Mouse (Mus musculus) stomach, postnatal 0 days (tissue): Measurements from ENCODE around the gene Trip4. TPM values are rescaled to one million over a fixed set of nuclear protein-coding genes. Genes with fewer than 3 reads are reported as not detected.

Source experiments
- ATAC-seq: fragments of 200-750 bp; cut with Nextera tagmentation; 2 replicates; pipeline ENCODE4 v1.8.0; 2017; ENCODE audit not compliant: low FRiP score, low TSS enrichment
- DNase-seq: peaks from one replicate; pipeline ENCODE4 v3.0.0-alpha.2; 2016; ENCODE audit warnings: low spot score
- H3K27ac ChIP-seq: fragments of 300-500 bp; sonication (generic); replicated peaks from 2 replicates; pipeline ENCODE4 v1.5.1; 2014; ENCODE audit warnings: mild to moderate bottlenecking, control low read depth
- H3K27me3 ChIP-seq: fragments of 300-500 bp; sonication (generic); 2 replicates; pipeline ENCODE4 v1.6.1; 2014; ENCODE audit warnings: low read length; ENCODE audit not compliant: control insufficient read depth, insufficient read depth
- H3K36me3 ChIP-seq: fragments of 300-500 bp; sonication (generic); 2 replicates; pipeline ENCODE4 v1.6.1; 2014; ENCODE audit warnings: low read length, mixed read lengths; ENCODE audit not compliant: control insufficient read depth, insufficient read depth
- H3K4me1 ChIP-seq: fragments of 300-500 bp; sonication (generic); replicated peaks from 2 replicates; pipeline ENCODE4 v1.6.1; 2014; ENCODE audit warnings: antibody characterized with exemption; ENCODE audit not compliant: control insufficient read depth, insufficient read depth
- H3K4me2 ChIP-seq: fragments of 300-500 bp; sonication (generic); replicated peaks from 2 replicates; pipeline ENCODE4 v1.6.1; 2014; ENCODE audit warnings: low read depth, mild to moderate bottlenecking, control low read depth, moderate library complexity
- H3K4me3 ChIP-seq: fragments of 300-500 bp; sonication (generic); 2 replicates; pipeline ENCODE4 v1.5.1; 2014; ENCODE audit warnings: low read depth, low read length, control low read depth
- H3K9ac ChIP-seq: fragments of 300-500 bp; sonication (generic); 2 replicates; pipeline ENCODE4 v1.6.1; 2014; ENCODE audit warnings: mild to moderate bottlenecking, low read length, control low read depth, mixed read lengths
- H3K9me3 ChIP-seq: fragments of 300-500 bp; sonication (generic); 2 replicates; pipeline ENCODE4 v1.6.1; 2016; ENCODE audit warnings: low read length; ENCODE audit not compliant: control insufficient read depth
- CTCF ChIP-seq: IDR thresholded peaks from 2 replicates; pipeline ENCODE4 v1.5.1; 2016; ENCODE audit warnings: antibody characterized with exemption, low read depth, mild to moderate bottlenecking, moderate library complexity
- EP300 ChIP-seq: optimal IDR thresholded peaks from 2 replicates; pipeline ENCODE3; 2016; ENCODE audit warnings: antibody characterized with exemption
- WGBS: fragments of 180-500 bp; shearing (Covaris S2); extraction: QIAGEN DNeasy Blood & Tissue Kit; methylation state at CpG from one replicate; pipeline ENCODE4 v1.1.7; 2014; 5-methylcytosine and 5-hydroxymethylcytosine counted together
- polyA plus RNA-seq: library from polyadenylated mRNA; unstranded; fragments of >200 nt; fragmentation: Nextera tagmentation; extraction: Ambion mirVana; gene quantifications from 2 replicates; pipeline ENCODE4 v1.2.1, GENCODE M21; 2015

Gene Trip4
- polyA plus RNA-seq = 14.7 and 16.8 TPM in 2 replicates

DNA sequence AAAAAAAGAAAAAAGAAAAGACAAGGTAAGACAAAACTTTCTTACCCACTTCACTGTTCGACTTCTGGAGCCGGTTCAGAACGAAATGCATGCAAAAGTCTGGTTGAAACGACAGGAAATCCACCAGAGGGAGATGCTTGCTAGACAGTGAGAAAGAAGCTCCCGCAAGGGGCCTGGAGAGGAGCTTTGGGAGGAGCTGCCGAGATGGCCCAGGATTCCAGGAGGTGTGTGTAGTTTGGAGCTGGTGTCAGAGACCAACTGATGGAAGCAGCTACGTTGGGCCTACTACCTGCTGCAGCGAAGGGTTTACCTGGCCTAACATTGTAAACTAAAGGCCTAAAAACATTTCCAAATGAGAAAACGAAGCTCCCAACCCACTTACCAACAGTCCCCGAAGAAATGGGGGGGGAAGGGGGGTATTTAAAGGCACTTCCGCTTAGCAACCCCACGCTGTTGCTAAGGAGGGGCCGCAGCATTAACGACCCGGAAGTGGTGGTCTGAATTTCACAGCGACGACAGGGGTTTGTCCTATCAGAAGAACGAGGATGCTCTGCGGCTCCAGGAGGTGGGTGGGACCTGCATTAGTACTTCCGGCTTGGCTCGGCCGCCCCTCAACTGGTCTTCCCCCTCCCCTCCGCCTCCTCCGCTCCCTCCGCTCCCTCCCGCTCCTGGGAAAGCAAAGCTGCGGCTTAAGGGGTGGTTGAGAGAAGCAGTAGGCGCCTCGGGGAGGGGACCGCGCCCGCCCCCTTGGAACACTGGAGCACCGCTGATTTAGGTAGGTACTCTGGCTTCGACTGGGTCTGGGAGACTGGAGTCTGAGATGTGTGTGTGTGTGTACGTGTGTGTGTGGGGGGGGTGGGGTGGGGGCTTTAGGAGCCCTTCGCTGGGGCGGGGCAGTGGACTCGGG is at the start of gene Trip4, which contains the start of gene Csnk1g1:
Gene Trip4, minus strand, starts transcription at position 401 of the 907 bp plus-strand sequence.
Gene Csnk1g1, plus strand, starts transcription at position 531 of the 907 bp plus-strand sequence.
- Histone ChIP-seq H3K4me2 (peak within 1 kb of the TSS; percentile 66), H3K27me3 (no peaks in the 10 kb centered on the region), H3K36me3 (no peaks in the 10 kb centered on the region), H3K9ac (peak within 1 kb of the TSS; percentile 79), H3K27ac (peak within 1 kb of the TSS; percentile 89), H3K4me3 (peak within 1 kb of the TSS; percentile 74), H3K4me1 (no peaks in the 10 kb centered on the region), H3K9me3 (no peaks in the 10 kb centered on the region)
- DNase-seq = peak; percentile 95
- TF ChIP-seq EP300 = peak; percentile 48
- TF ChIP-seq CTCF = peak; percentile 77
- ATAC-seq = peak; percentile 99
- WGBS = under 1% methylated on average over 38 of the region's 38 CpGs

DNA sequence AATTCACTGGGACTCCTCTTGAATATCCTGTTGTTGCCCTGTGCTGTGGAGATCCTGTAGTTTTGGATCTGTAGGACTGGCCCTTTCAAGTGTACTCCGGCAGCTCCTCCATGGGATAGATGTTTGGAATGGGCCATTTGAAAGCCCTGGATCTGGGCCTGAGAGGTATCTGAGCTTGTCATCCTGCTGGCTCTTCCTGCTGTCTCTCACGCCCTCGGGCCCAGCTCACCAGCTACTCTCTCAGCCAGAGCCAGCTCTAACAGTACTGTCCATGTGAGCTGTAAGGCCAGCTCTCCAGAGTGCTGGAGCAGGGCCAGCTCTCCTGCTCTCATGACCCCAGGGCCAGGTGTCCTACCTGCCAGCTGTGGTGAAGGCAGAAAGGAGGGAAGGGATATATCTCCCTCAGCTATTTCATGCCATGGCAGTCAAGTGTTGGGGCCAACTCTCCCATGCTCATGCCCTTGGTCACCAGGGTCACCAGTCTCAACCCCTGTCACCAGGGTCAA is 42.5 kb upstream of the Trip4 start:
- ATAC-seq (no peak), DNase-seq (no peak)
- Histone ChIP-seq H3K9me3 (no peaks in the 10 kb centered on the region), H3K9ac (no peak overlapping the region), H3K4me1 (no peaks in the 10 kb centered on the region), H3K27ac (no peak overlapping the region), H3K27me3 (no peaks in the 10 kb centered on the region), H3K4me3 (no peak overlapping the region), H3K36me3 (no peaks in the 10 kb centered on the region), H3K4me2 (no peak overlapping the region)
- 83% methylated on average over 3 of the region's 3 CpGs for WGBS
- TF ChIP-seq EP300 = no peak

GRCm38 (mm10) chr9:65937566-65937965 is 29.0 kb upstream of the Trip4 start:
- no peak for TF ChIP-seq CTCF
- TF ChIP-seq EP300 = no peak
- Histone ChIP-seq H3K4me1 (no peaks in the 10 kb centered on the region), H3K4me3 (no peak overlapping the region), H3K36me3 (no peaks in the 10 kb centered on the region), H3K4me2 (no peak overlapping the region), H3K9me3 (no peaks in the 10 kb centered on the region), H3K27me3 (no peaks in the 10 kb centered on the region), H3K9ac (no peak overlapping the region), H3K27ac (no peak overlapping the region)
- WGBS = 80% methylated on average over 2 of the region's 2 CpGs
- DNase-seq (no peak), ATAC-seq (no peak)

GRCm38 (mm10) chr9:65929826-65930225 is 21.2 kb upstream of the Trip4 start:
- ATAC-seq = no peak
- Histone ChIP-seq H3K4me2 (no peak overlapping the region), H3K27me3 (no peaks in the 10 kb centered on the region), H3K27ac (no peak overlapping the region), H3K4me1 (no peaks in the 10 kb centered on the region), H3K9ac (no peak overlapping the region), H3K9me3 (no peaks in the 10 kb centered on the region), H3K4me3 (no peak overlapping the region), H3K36me3 (no peaks in the 10 kb centered on the region)
- no peak for DNase-seq
- TF ChIP-seq EP300 (no peak), CTCF (no peak)

DNA sequence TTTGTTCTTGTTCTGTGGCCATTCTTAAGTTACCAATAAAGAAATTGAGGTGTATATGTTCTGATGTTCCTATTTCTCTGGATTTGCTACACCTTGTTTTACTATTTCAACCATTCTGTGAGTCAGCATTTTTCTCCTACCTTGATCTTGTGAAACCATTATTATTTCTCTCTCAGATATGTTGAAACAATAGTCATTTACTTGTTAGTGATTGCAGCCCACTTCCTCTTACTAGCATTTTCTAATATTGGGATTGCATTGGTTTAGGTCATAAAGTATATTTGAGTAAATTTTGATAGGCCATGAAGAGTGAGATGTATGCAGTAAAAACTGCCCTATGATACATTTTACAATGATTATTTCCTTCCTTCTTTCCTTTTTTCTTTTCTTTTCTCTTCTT is 19.9 kb upstream of the Trip4 start:
- TF ChIP-seq EP300 = no peak
- TF ChIP-seq CTCF = no peak
- Histone ChIP-seq H3K36me3 (no peaks in the 10 kb centered on the region), H3K27me3 (no peaks in the 10 kb centered on the region), H3K4me2 (no peak overlapping the region), H3K4me3 (no peak overlapping the region), H3K4me1 (no peaks in the 10 kb centered on the region), H3K9ac (no peak overlapping the region), H3K27ac (no peak overlapping the region), H3K9me3 (no peaks in the 10 kb centered on the region)
- DNase-seq = no peak
- ATAC-seq = no peak

GRCm38 (mm10) chr9:65917015-65917414 is 8.4 kb upstream of the Trip4 start:
- TF ChIP-seq CTCF (no peak), EP300 (no peak)
- ATAC-seq (no peak), DNase-seq (no peak)
- H3K4me2 ChIP-seq = no peak overlapping the region
- H3K36me3 ChIP-seq = no peaks in the 10 kb centered on the region
- no peaks in the 10 kb centered on the region for H3K27me3 ChIP-seq
- no peaks in the 10 kb centered on the region for H3K9me3 ChIP-seq
- WGBS = 84% methylated on average over 1 of the region's 1 CpGs
- H3K9ac ChIP-seq = no peak overlapping the region
- no peaks in the 10 kb centered on the region for H3K4me1 ChIP-seq
- H3K27ac ChIP-seq = no peak overlapping the region
- H3K4me3 ChIP-seq = no peak overlapping the region
